Mouse (Mus musculus): ENCODE data around the gene Grb2.

DNA sequence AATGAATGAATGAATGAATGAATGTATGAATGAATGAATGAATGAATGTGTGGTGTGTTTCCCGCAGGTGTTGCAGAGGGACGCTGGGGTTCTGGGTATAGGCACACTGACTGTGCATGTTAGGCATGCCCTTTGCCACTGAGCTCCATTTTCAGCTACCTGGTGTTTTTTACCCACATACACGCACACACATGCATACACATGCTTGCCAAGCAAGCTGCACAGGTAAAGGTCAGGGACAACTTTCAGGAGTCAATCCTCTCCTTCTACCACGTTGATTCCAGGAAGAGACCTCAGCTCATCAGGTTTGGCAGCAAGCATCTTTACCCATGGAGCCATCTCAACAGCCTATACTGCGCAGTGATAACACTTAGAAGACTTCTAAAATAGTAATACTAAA is 16.9 kb downstream of the Grb2 start:
- TF ChIP-seq CTCF (IDR thresholded peaks at IDR 0.05; ENCODE audit: low read depth): no peak
- no peak for TF ChIP-seq EP300 (IDR thresholded peaks at IDR 0.05; ENCODE audit: low read depth)

All from liver, embryonic 14.5 days (tissue).